Mouse (Mus musculus): ENCODE measurements around the gene Mfsd1.

GRCm38 (mm10) chr3:67551193-67551592, 31.3 kb upstream of the Mfsd1 start:
- TF ChIP-seq CTCF (IDR thresholded peaks at IDR 0.05; ENCODE audit: low read depth, low read length), result no peak
- TF ChIP-seq EP300 (IDR thresholded peaks at IDR 0.05; ENCODE audit: insufficient read depth, low read depth, low read length), result no peak
- no peak for TF ChIP-seq POLR2A (IDR thresholded peaks at IDR 0.05; ENCODE audit: insufficient read depth, low read length)

All from ES-Bruce4 (cell line).